Mouse (Mus musculus) retina, postnatal 1 day (tissue): ENCODE results near the gene Zfp74.

Experiments
- DNase-seq: peaks from one replicate; pipeline ENCODE4 v3.0.0-alpha.2; 2012

Gene Zfp74

DNA sequence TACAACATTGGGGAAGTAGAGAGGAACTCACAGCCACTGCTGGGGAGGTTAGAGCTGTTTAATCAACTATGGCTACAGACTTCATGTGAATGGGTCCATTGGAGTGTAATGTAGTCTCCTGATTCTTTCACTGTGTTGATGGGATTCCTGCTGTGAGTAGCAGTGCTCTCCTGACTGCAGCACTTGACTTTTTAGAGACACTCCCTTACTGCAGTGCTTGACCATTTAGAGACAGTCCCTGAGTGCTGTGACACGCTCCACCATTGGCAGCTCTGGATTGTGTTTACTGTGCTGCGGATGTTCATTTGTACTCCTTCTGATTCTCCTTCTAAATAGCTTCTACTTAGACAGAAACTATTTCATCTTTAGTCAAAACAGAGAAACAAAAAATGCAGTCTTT lies 11.1 kb downstream of the Zfp74 start:
- DNase-seq, result peak; percentile 9

DNA sequence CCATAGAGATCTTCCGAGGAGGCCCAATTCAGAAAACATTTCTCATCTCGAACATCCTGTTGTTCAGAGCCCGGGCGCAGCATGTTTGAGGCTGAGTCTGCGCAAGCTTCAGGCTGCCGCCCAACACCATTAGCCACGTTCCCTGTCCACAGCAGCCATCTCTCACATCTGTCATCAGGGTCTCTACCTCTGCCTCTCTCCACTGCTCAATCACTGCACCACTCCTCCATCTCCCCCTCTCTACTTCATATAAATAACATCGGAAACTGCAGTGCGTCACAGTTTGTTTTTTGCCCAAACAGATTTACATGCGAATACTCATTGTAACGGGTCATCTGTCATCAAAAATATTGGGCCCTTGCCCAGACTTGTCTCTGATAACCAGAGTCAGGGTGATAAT lies 12.9 kb downstream of the Zfp74 start:
- no peak for DNase-seq

DNA sequence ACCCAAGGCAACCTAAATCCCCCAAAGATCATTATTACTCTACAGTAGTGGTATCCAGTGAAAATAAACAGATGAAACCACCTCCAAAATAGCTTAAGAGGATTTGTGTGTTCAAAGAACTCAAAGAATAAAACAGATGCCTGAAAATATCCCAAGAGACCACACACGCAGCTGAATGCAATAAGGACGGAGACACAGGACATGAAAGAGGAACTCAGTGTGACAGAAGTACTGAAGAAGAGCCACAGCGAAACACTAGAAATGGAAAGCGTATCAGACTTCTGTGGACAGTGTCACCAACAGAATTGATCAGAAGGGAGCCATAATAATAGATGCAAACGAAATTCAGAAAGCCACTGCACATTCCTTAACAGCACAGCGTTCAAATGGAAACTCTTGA lies 15.0 kb downstream of the Zfp74 start:
- no peak for DNase-seq

DNA sequence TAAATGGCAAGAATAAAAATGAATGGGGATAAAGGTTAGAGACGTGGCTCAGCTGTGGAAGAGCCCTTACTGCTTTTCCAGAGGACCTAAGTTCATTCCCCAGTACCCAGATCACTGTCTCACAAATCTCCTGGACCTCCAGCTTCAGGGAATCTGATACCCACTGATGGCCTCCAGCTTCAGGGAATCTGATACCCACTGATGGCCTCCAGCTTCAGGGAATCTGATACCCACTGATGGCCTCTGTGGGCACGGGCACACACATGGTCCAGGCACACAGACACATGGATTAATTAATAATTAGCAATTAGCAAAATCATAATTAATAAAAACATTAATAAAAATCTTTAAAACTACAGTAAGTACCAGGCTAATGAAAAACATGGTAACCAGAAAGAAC lies 31.1 kb downstream of the Zfp74 start:
- DNase-seq, result no peak

DNA sequence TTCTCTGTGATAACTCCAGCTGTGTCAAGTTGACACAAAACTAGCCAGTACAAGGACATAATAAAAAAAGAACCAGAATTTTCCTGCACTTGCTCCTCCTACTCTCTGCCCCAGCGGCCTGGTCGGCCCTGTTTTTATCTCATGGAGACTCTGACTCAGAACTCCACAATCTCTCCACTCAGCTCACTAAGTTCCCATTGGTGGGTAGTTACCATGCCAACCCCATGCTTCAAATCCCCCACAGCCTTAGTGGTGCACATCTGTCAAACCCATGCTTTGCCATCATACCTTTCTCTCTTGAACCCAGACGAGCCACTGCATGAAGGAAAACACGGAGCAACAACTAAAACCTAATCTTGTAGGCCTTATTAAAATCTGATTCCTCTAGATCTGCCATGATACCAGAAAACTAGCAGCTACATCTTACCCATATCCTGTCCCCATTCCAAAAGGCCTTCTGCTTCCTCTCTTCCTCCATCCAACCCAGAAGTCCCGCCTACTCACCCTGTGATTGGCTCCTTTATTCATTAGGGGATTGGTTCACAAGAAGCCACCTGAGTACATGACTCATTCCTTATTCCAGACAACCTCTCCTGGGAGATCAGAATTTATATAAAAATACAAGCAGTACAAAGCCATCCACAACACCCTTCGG lies 32.3 kb downstream of the Zfp74 start:
- no peak for DNase-seq

DNA sequence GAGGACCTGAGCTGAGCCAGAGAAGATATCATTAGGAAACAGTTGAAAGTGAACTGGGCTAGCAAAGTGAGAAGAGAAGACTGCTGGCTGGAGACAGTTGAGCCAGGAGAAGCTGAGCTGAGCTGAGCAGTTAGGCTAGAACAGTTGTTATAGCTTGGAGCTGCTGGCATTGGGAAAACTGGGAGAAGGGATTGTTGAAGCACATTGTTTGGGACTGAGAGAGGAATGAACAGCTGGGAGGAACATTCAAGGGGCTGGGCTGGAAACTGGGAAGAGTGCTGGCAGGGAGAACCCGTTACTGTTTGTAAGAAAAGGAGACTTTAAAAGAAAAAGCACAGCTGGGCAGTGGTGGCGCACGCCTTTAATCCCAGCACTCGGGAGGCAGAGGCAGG lies 35.8 kb downstream of the Zfp74 start:
- DNase-seq, result no peak

DNA sequence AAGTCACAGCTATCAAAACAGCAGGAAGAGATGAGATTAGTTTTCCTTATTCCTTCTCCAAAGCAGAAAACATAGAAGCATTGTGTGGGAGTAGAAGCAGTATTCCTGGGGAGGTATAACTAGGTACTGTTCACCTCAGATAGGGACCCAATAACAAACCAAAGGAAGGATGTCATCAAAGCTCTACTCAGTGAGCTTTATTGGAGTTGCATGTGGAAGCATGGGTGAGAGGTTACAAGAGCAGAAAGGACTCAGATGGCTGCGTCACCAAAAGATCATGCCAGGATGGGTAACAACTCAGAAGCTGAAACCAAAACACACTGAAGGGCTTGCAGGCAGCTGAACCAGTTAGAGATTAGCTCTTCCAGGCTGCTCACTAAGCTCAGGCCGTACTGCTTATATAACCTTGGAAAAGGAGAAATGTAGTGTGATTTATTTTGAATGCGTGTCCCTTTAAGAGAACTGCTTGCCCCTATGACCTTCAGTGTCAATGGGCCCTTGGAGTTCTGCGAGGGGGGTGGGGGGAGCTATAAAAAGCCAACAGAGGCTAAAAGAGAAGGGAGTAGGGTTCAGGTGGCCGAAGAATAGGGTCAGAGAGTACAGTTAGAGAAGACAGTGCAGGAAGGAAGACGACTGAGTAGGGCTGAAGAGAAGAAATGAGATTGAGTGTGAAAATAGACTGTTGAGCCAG lies 36.4 kb downstream of the Zfp74 start:
- no peak for DNase-seq

DNA sequence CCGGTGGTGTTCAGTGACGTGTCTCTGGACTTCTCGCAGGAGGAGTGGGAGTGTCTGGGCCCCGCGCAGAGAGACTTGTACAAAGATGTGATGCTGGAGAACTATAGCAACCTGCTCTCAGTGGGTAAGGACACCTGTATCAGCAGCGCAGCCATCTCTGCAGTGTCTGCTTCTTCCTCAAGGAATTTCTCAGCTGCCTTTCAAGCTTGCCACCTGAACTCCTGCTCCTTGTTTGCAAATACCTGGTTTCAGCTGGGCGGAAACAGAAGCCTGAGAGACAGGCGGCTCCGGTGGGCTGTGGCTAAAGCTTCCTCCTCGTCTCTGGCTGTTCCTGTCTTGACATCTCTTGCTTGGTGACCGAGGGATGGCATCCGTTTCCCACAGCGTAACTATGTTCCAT lies 41.7 kb downstream of the Zfp74 start:
- DNase-seq, result no peak

DNA sequence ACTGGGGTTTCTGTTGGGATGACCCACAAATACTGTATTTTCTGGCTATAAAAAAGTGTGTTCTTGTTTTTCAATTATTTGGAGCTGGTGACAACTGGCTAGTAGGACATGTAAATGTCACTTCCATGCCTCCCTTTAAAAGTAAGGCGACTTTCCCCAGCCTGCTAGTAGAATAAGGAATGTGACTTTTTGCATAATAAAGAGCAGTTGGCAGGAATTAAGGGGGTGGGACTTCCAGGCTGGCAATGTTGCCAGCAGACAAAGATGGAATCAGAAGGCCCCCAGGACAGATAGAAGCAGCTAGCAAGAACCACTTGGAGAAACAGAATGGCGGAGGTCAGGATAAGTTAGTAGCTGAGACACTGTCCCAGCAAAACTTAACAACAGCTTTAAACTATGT lies 43.6 kb downstream of the Zfp74 start:
- DNase-seq, result no peak

DNA sequence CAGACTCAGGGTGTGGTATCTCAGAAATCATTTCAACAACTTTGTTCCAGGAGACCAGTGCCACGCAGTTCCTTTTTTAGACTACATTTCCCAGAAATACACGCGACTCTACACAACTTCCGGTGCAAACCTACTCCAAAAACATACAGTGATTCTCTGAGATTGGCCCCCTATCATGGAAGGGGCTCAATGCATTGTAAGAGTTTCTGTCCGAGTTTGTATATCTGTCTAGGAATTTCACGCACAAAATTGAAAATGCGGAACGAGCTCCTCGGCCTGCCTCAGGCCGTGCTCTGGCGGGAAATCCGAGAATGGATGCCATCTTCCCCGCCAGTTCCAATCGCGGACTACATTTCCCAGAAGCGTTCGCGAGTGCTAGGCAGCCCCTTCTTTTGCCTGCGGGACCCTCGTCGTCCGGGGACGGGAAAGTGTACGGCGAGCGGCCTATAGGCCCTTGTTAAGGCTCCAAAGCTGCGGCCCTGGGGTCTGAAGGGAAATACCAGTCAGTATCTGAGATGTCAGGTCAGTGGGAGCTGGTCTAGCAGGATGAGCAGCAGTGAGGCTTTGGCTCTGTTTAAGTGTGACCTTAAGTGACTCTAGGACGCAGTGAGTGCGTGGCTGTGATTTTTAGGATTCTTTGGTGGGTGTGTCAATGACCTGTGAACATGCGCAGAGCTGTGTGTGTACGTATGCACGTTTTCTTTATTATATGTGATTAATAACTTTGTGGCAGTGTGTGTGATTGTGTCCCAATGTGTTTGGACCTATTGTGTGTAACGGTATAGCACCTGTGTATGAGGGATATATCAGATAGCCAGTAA lies 45.5 kb downstream of the Zfp74 start, which contains the start of gene Zfp383:
Zfp383 (plus strand) TSS at position 94 of the 821 bp plus-strand sequence.
- DNase-seq, result peak; percentile 94

DNA sequence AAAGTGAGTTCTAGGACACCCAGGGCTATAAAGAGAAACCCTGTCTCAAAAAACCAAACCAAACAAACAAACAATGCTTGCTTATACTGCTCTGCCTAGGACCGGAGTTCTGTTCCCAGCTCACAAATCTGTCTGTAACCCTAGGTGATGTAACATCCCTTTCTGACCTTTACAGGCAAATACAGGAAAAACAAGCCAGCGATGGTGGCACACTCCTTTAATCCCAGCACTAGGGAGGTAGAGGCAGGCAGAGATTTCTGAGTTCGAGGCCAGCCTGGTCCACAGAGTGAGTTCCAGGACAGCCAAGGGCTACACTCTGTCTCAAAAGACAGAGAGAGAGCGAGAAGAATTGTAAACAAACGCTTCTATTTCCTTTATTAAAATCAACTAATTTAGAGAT lies 46.7 kb downstream of the Zfp74 start:
- DNase-seq, result no peak

DNA sequence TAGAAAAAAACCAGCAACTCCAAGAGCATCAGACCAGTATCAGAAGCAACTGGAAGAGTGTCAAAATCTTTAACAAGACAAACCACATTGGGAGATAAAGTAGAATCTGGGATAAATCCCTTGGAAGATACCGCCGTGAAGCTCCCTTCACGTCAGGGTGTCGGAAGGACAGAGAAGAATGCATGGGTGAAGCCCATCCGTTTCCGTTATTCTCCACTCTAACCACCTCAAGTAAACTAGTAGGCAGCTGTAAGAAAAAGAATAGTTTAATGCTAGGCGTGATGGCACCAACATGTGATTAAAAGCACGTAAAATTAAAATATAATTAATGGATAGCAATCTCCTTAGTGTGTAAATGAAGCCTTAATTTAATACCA lies 47.2 kb downstream of the Zfp74 start:
- no peak for DNase-seq

DNA sequence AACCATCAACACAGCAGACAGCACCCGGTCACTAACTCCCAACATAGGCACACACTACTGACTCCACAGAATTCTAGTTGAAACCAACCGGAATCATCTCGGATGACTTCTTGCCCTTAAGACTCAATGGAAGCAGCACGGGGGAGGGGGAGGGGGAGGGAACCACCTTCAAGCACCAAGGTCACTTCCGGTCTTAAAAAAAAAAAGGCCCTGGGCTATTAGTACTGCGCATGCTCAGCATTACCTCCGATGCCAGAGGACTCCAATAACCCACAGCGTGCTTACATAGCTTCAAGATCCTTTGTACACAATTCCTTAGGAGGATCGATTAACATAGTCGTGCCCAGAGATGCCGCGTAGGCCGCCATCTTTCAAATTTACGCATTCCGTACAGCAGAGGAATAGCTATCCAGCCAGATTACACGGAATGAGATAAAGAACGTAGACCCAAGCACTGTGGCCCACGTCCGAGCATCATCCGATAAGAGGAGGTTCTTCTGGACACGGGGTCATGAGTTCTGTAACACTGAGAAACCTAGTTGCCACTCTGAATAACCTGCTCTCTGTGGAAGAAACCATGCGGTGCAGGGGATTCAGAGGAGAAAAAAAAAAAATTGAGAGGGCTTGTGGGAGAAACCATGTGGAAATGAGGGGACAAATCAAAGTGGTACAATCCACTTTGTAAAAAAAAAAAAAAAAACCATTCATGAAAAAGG lies 47.8 kb downstream of the Zfp74 start, which contains the start of gene Zfp27:
Zfp27 (minus strand) TSS at position 607 of the 716 bp plus-strand sequence.
- DNase-seq, result peak; percentile 97

DNA sequence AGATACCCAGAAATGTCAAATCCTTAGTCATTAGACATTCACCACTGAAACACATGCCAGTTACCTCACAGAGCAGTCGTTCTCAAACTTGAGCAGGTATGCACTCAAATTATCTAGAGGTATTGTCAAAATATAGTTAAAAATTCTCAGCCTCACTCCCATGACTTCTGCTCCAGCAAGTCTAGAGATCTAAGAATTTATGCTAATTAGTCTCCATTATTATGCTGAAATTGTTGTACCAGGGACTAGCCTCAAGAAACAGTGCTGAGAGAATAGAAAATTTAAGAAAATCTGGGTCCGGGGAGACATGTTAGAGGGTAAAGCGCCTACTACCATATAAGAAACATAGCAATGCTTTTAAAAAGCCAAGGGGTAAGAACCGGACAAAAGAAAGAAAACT lies 49.8 kb downstream of the Zfp74 start:
- no peak for DNase-seq

DNA sequence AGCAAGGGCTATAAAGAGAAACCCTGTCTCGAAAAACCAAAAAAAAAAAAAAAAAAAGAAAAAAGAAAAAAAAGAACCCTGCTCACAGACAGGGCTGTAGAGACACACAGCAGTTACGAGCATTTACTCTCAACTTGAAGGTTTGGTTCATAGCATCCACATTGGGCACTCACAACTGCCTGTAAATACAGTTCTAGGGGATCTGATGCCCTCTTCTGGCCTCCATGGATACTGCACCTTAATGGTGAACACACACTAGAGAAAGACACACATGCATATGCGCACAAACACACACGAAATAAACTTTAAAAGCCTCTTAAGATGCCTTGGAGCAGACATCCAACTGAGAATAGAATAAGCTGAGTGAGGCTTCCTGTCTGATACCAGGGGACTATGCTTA lies 55.5 kb downstream of the Zfp74 start:
- no peak for DNase-seq

DNA sequence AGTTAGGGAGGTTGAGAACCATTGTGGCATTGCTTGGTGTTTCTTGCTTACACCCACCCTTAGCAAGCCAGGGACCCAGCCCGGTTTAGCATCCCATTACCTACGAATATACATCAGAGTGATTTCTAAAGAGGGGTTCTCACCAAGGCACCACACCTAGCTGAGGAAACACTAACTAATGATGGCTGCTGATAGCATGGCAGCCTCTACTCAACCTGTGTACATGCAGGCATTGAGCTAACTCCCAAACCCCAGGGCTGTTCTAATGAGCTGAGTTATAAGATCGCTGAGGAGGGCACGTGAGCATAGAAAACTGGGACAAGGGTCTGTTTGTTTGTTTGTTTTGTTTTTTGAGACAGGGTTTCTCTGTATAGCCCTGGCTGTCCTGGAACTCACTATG lies 61.1 kb downstream of the Zfp74 start:
- no peak for DNase-seq

DNA sequence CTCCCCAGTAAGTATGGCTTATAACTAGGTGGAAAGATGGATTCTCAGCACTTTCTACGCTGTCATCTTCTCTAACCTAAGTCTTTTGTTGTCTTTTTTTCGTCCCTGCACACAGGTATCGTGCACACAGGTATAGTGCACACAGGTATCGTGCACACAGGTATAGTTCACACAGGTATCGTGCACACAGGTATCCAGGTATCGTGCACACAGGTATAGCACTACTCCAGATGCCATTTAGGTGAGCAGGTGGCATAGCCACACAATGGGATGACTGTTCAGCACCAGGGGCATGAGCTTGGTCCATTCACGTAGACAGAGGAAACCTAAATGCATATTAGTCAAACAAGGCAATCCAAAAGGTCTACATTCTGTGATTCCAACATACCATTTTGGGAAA lies 63.4 kb downstream of the Zfp74 start:
- DNase-seq, result no peak

DNA sequence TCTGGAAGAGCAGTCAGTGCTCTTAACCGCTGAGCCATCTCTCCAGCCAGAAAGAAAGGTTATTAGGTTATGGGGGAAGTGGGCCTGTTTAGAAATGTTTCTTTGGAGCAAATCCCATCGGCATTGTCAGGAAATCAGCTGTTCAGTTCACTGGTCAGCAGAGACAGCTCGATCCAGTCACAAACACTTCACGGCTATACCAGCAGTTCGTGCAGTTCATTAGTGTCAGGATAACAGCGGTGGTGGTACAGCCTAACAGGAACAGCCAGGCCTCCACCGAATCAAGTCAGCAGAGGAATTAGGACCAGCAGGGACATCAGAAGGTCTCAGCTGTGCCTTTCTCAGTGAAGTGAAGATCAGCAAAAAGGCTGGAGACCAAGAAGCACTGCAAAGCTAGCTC lies 73.0 kb downstream of the Zfp74 start:
- DNase-seq, result no peak
